Mouse (Mus musculus) liver, embryonic 14.5 days (tissue): ENCODE data around the gene 4833420G17Rik. TPM values are rescaled to one million over a fixed set of nuclear protein-coding genes. Genes with fewer than 3 reads are reported as not detected.
A peak's percentile ranks its signal among the peaks of the same experiment; 100 is the strongest.

Experiments used
- ATAC-seq: fragments of 200-750 bp; cut with Nextera tagmentation; 2 replicates; pipeline ENCODE4 v1.8.0; 2017; ENCODE audit warnings: moderate number of reproducible peaks, mild to moderate bottlenecking, moderate library complexity; ENCODE audit not compliant: insufficient read depth
- DNase-seq, 3 experiments: peaks; one replicate each; pipeline ENCODE4 v3.0.0-alpha.2; 2012 to 2013; ENCODE audit warnings: low read depth in 3 of 3, low spot score in 3 of 3
- H3K27ac ChIP-seq: fragments of 300-500 bp; sonication (generic); 2 replicates; pipeline ENCODE4 v1.5.1; 2014; ENCODE audit warnings: moderate library complexity, mild to moderate bottlenecking, control low read depth, inconsistent platforms
- H3K27me3 ChIP-seq: fragments of 300-500 bp; sonication (generic); 2 replicates; pipeline ENCODE4 v1.6.1; 2014; ENCODE audit warnings: mild to moderate bottlenecking, low read length, moderate library complexity; ENCODE audit not compliant: control insufficient read depth, insufficient read depth
- H3K36me3 ChIP-seq: fragments of 300-500 bp; sonication (generic); replicated peaks from 2 replicates; pipeline ENCODE4 v1.6.1; 2014; ENCODE audit warnings: low read depth; ENCODE audit not compliant: control insufficient read depth, insufficient read depth
- H3K4me1 ChIP-seq, 2 experiments: fragments of 200-500 bp in 1 of 2; fragments of 300-500 bp in 1 of 2; sonication (generic) in 1 of 2; replicated peaks; 2 replicates each; pipeline ENCODE4 v1.6.1; 2012 to 2014; ENCODE audit warnings: antibody characterized with exemption in 1 of 2, inconsistent platforms in 1 of 2, low read length in 1 of 2; ENCODE audit not compliant: control insufficient read depth in 2 of 2, insufficient read depth in 2 of 2
- H3K4me2 ChIP-seq: fragments of 300-500 bp; sonication (generic); 2 replicates; pipeline ENCODE4 v1.6.1; 2014; ENCODE audit warnings: low read depth, mild to moderate bottlenecking, control low read depth, moderate library complexity
- H3K4me3 ChIP-seq, 2 experiments: fragments of 200-500 bp in 1 of 2; fragments of 300-500 bp in 1 of 2; sonication (generic) in 1 of 2; 2 replicates each; pipeline ENCODE4 v1.5.1; 2012 to 2014; ENCODE audit warnings: low read depth in 2 of 2, low read length in 2 of 2, mild to moderate bottlenecking in 2 of 2, control low read depth in 1 of 2, inconsistent platforms in 1 of 2, moderate library complexity in 1 of 2; ENCODE audit not compliant: insufficient read depth in 1 of 2
- H3K9ac ChIP-seq: fragments of 300-500 bp; sonication (generic); replicated peaks from 2 replicates; pipeline ENCODE4 v1.6.1; 2014; ENCODE audit warnings: mild to moderate bottlenecking, control low read depth, moderate library complexity
- H3K9me3 ChIP-seq: fragments of 300-500 bp; sonication (generic); 2 replicates; pipeline ENCODE4 v1.6.1; 2016; ENCODE audit warnings: low read length, mixed read lengths; ENCODE audit not compliant: control insufficient read depth
- CTCF ChIP-seq: IDR thresholded peaks from 2 replicates; pipeline ENCODE4 v1.5.1; 2016; ENCODE audit warnings: antibody characterized with exemption, low read depth, control low read depth
- EP300 ChIP-seq: IDR thresholded peaks from 2 replicates; pipeline ENCODE4 v1.6.1; 2016; ENCODE audit warnings: antibody characterized with exemption, low read depth
- WGBS: fragments of 180-500 bp; shearing (Covaris S2); extraction: QIAGEN DNeasy Blood & Tissue Kit; methylation state at CpG from one replicate; pipeline ENCODE4 v1.1.7; 2014; ENCODE audit not compliant: insufficient replicate concordance; 5-methylcytosine and 5-hydroxymethylcytosine counted together
- polyA plus RNA-seq, 2 experiments: library from polyadenylated mRNA; depleted of rRNA in 1 of 2; stranded (reverse) in 1 of 2; unstranded in 1 of 2; fragments of >200 nt; fragmentation: Nextera tagmentation in 1 of 2; extraction: Ambion mirVana in 1 of 2; gene quantifications; 2 replicates each; pipeline versions ENCODE4 v1.2.1 to v1.2.3; 2012 to 2014

Gene 4833420G17Rik
- 16.1 and 19.5 TPM in 2 replicates for polyA plus RNA-seq (2012; rRNA removed)
- polyA plus RNA-seq (2014; fragmentation: Nextera tagmentation; extraction: Ambion mirVana), result 14.9 and 19.2 TPM in 2 replicates

DNA sequence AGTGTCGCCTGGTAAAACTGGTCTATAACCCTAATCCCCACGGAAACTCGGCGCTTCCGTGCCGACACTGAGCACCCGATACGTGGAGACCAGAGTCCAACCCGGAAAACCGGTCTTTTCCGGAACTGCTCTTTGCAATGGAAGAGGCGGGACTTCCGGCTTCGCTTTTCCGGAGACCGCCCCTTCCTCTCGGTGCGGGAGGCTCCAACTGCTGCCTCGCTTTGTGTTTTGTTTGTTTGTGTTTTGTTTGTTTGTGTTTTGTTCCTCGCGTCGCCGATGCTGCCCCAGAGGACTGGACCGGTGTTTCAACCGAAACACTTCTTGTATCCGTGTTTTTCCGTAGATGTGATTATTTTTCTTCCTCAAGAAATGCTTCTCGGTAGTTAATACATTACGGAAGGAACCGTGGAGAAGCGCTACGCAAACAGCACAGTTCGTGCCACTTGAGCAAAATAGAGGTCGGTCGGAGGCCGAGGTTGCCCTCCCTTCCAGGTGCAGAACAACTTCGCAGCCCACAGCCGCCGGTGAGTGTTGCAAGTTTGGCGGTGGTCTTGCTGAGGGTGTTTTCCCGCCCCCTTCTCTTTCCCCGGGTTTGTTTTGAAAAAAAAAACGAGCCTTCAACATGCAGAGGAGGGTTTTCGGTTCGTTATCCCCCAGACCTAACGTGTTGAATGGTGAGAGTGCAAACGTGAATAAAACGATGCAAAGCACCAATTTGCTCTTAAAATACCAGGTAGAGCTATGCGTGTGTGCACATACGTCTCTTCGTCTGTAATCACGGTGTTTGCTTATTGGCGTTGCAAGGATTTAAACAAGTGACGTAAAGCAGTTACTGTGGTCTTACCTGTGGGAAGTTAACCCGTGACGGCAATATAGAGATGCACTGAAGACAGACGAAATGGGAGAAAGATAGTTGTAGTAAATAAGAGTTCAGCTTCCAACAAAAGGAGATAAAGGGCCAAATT lies at the start of gene 4833420G17Rik:
TSS of gene 4833420G17Rik (plus strand) at position 173 of the 965 bp plus-strand sequence.
- H3K4me2 ChIP-seq, result peak within 1 kb of the TSS; percentile 62
- peak within 1 kb of the TSS; percentile 88 for H3K9ac ChIP-seq
- under 1% methylated on average over 57 of the region's 57 CpGs for WGBS
- peaks cover 9 to 11% of the 10 kb centered on the region in 2 experiments; a peak in 3 of 4 replicates for H3K4me1 ChIP-seq
- TF ChIP-seq CTCF (peak; percentile 8; the same call in 1 of the 2 replicates), EP300 (peak; percentile 21; the same call in 1 of the 2 replicates)
- H3K4me3 ChIP-seq, result peak within 1 kb of the TSS; percentile 85 to 100
- ATAC-seq (peak; percentile 99), DNase-seq (peak; percentile 88 to 91 (median 90))
- no peaks in the 10 kb centered on the region for H3K27me3 ChIP-seq
- no peaks in the 10 kb centered on the region for H3K9me3 ChIP-seq
- H3K36me3 ChIP-seq, result peaks cover 6% of the 10 kb centered on the region
- H3K27ac ChIP-seq, result peak within 1 kb of the TSS; percentile 82

GRCm38 (mm10) chr13:119413026-119413425 lies 49.5 kb upstream of the 4833420G17Rik start:
- 21% methylated on average over 2 of the region's 2 CpGs for WGBS

GRCm38 (mm10) chr13:119418479-119418878 lies 44.1 kb upstream of the 4833420G17Rik start:
- no peak for DNase-seq
- no peaks in the 10 kb centered on the region for H3K4me1 ChIP-seq
- H3K4me3 ChIP-seq, result no peak overlapping the region
- H3K27me3 ChIP-seq, result no peaks in the 10 kb centered on the region
- 56% methylated on average over 3 of the region's 3 CpGs for WGBS
- TF ChIP-seq CTCF (no peak), EP300 (no peak)
- no peak overlapping the region for H3K9ac ChIP-seq
- no peak for ATAC-seq
- no peaks in the 10 kb centered on the region for H3K36me3 ChIP-seq
- no peaks in the 10 kb centered on the region for H3K9me3 ChIP-seq
- H3K4me2 ChIP-seq, result no peak overlapping the region
- H3K27ac ChIP-seq, result no peak overlapping the region

More at GRCm38 (mm10) chr13:119413026-119413425, 49.5 kb upstream of the 4833420G17Rik start:
- Histone ChIP-seq H3K9me3 (no peaks in the 10 kb centered on the region), H3K4me3 (no peak overlapping the region), H3K36me3 (no peaks in the 10 kb centered on the region), H3K27me3 (no peaks in the 10 kb centered on the region), H3K27ac (no peak overlapping the region), H3K9ac (no peak overlapping the region), H3K4me1 (peaks cover 0 to 5% of the 10 kb centered on the region in 2 experiments; a peak in 1 of 4 replicates), H3K4me2 (no peak overlapping the region)
- TF ChIP-seq CTCF (no peak), EP300 (no peak)
- DNase-seq (no peak), ATAC-seq (no peak)

GRCm38 (mm10) chr13:119430164-119430563 lies 32.4 kb upstream of the 4833420G17Rik start:
- Histone ChIP-seq H3K4me2 (peak overlapping the region; percentile 93), H3K4me1 (peaks cover 4 to 5% of the 10 kb centered on the region in 2 experiments; a peak in 1 of 4 replicates), H3K27ac (no peak overlapping the region), H3K9me3 (no peaks in the 10 kb centered on the region), H3K9ac (peak overlapping the region; percentile 58), H3K27me3 (no peaks in the 10 kb centered on the region), H3K36me3 (peaks cover 3% of the 10 kb centered on the region; the same call in 1 of the 2 replicates), H3K4me3 (peak overlapping the region; percentile 37 to 96; a peak in 3 of 4 replicates)
- TF ChIP-seq EP300, result no peak
- no peak for TF ChIP-seq CTCF
- DNase-seq (no peak), ATAC-seq (no peak)
- WGBS, result 30% methylated on average over 8 of the region's 8 CpGs

GRCm38 (mm10) chr13:119432041-119432440 lies 30.5 kb upstream of the 4833420G17Rik start:
- H3K4me3 ChIP-seq, result no peak overlapping the region
- no peak overlapping the region; the same call in 1 of the 2 replicates for H3K9ac ChIP-seq
- no peak for DNase-seq
- H3K4me2 ChIP-seq, result no peak overlapping the region
- H3K27ac ChIP-seq, result no peak overlapping the region
- H3K27me3 ChIP-seq, result no peaks in the 10 kb centered on the region
- H3K4me1 ChIP-seq, result peaks cover 4 to 5% of the 10 kb centered on the region in 2 experiments; a peak in 1 of 4 replicates
- ATAC-seq, result no peak
- no peaks in the 10 kb centered on the region for H3K9me3 ChIP-seq
- TF ChIP-seq CTCF (no peak), EP300 (no peak)
- 61% methylated on average over 1 of the region's 1 CpGs for WGBS
- H3K36me3 ChIP-seq, result peaks cover 3% of the 10 kb centered on the region
